Mouse (Mus musculus) layer of hippocampus, adult 8-10 months (tissue): ENCODE results near the gene Nfe2l3. TPM values are rescaled to one million over a fixed set of nuclear protein-coding genes. Genes with fewer than 3 reads are reported as not detected.
A peak's percentile ranks its signal among the peaks of the same experiment; 100 is the strongest.
"Not testable (repeated sequence)": the region's sequence is repeated elsewhere in the genome, so short reads cannot be mapped to it uniquely, and the experiment has no call there.

Experiments used
- DNase-seq, 2 experiments: peaks; one replicate each; pipeline ENCODE4 v3.0.0; 2022; ENCODE audit warnings: low spot score in 2 of 2
- total RNA-seq, 4 experiments: library from RNA; stranded (reverse); gene quantifications; 2 replicates each; pipeline ENCODE4 v1.2.4; 2022

The Nfe2l3 gene
- total RNA-seq, result 1 to 10 TPM; 2.8 to 5.2 (median 3.9) TPM

DNA sequence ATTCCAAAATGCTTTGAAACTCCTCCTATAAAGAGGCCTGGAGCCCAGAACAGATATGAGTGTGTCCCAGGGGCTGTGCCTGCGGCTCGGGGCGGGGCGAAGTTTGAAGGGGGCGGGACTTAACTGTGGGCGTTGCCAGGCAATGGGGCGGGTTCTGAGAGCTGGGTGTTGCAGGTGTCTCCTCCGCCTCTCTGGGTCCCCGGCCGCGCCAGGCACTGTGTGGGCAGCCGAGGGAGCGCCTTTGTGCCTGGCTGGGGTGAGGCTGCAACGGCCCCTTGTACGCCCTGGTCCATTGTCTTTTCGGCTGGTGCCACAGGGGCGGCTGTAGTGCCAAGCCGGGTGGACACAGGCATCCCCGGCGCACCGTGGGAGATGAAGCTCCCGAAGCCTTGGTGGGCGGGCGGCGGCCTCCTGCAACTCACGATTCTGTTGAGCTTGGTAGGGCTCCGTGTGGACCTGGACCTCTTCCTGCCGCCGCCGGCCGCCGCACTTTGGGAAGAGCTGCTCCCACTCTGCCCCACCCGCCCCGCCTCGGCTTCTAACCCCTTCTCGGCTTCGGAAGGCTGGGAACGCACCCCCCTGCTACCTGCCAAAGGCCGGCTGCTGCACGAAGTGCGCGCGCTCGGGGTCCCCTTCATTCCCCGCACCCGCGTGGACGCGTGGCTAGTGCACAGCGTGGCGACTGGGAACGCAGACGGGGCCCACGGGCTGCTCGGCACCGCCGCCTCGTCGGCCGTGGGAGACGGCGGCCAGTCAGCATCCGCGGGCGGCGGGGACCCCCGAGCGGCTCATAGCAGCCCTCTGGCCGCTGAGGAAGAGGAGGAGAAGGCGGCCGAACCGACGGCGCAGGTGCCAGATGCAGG is at the start of gene Nfe2l3:
Gene Nfe2l3, plus strand, starts transcription at position 136 of the 863 bp plus-strand sequence.
- DNase-seq, result peak; percentile 46 to 53

DNA sequence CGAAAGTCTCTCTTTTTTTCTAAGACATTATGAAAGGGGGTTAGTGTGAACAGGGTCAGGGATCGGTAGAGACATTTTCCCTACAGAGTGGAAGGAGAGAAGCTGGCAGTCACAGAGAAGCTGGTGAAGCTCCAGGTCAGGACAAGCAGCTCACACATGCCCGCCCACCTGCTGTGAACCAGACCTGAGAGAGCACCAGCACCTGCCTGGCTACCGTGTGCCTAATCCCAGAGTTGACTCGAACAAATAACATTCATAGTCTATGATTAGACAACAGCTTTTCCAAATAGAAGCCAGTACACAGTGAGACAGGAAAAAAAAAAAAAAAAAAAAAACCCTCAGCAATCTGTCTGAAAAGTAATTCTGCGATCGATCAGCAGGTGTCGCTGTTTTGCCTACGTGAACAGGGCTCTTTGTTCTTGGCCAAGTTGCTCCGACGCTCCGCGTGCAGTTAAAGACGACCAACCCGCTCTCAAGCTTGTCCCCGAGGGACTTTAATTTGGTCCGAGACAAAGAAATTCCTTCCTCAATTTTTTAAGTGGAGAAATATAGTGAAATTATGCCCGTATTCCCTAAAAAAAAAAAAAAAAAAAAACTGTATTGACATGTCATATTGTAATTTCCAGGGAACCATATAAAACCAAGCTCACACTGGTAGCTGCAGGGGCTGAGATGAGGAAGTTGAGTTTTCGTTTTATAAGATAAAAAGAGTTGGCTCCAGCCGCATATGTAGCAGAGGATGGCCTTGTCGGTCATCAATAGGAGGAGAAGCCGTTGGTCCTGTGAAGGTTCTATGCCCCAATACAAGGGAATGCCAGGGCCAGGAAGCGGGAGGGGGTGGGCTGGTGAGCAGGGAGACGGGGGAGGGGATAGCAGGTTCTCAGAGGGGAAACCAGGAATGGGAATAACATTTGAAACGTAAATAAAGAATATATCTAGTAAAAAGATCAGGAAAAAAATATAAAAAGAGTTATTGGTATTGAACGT is 48.4 kb upstream of the Nfe2l3 start:
- DNase-seq, result peak; percentile 63 to 88

GRCm38 (mm10) chr6:51390505-51390904 is 42.0 kb upstream of the Nfe2l3 start:
- no peak for DNase-seq

DNA sequence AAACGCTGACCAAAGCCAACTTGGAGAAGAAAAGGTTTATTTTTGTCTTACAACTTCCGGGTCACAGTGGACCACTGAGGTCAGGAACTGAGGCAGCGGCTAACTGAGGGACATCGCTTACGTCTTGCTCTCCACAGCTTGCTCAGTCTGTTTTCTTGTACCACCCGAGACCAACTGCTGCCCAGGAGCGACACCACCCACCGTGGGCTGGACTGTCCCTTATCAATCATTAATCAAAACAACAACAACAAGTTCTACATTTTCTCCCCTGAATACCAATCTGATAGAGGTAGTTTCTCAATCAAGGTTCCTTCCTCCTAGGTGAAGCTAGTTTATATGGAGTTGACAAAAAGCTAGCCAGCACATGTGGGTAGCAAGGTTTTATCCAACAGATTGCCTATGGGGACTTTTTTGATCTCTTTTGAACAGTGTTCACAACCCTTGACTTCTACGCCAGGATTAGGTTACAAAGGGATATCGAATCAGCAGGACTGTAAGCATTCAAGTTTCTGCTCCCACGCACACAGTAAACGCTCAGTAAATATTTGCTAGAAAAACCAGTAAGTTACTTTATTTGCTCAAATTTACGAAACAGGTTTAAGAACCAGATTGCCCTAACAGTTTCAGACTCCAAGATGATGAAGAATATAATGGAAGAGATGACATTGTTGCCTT is 40.5 kb upstream of the Nfe2l3 start:
- no peak for DNase-seq

DNA sequence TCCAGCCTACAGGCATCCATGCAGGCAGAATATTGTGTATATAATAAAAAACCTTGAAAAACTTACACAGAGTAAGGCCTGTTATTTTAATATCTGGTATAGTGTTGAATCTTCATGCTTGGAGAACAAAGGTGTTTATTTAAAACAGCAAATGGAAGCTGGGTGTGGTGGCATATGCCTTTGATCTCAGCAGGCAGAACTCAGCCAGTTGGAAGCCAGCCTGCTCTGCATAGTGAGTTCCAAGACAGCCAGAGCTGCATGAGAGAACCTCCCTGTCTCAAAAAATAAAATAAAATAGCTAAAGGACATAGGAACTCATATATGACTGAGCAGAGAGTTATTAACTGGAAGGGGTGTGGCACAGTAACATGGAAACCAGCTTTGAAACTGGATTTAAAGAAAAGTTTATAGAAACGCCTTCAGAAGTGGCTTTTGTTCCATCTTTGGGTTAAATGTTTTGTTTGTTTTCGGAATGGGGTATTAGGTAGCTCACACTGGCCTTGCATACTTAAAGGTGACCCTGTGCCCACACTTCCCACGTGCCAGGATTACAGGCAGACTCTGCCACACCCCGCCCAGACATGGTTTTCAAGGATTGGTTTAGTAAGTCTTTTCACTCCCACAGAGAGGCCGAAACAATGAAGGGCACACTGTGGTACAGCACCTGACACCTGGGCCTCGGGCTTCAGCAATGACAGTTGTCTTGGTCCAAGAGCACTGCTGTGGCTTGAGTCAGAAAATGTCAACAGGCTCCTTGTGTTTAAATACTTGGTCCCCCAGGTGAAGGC is 38.9 kb upstream of the Nfe2l3 start:
- DNase-seq, result no peak

GRCm38 (mm10) chr6:51394367-51394766 is 38.1 kb upstream of the Nfe2l3 start:
- DNase-seq, result not testable (repeated sequence)

GRCm38 (mm10) chr6:51394963-51395362 is 37.5 kb upstream of the Nfe2l3 start:
- DNase-seq, result not testable (repeated sequence)

GRCm38 (mm10) chr6:51395486-51395885 is 37.0 kb upstream of the Nfe2l3 start:
- DNase-seq, result no peak

- no peak for DNase-seq
These were observed 33.4 kb upstream of the Nfe2l3 start for GRCm38 (mm10) chr6:51399113-51399518.

- no peak for DNase-seq
These were observed 31.2 kb upstream of the Nfe2l3 start for GRCm38 (mm10) chr6:51401294-51401693.

GRCm38 (mm10) chr6:51403598-51403997 is 28.9 kb upstream of the Nfe2l3 start:
- DNase-seq, result no peak

DNA sequence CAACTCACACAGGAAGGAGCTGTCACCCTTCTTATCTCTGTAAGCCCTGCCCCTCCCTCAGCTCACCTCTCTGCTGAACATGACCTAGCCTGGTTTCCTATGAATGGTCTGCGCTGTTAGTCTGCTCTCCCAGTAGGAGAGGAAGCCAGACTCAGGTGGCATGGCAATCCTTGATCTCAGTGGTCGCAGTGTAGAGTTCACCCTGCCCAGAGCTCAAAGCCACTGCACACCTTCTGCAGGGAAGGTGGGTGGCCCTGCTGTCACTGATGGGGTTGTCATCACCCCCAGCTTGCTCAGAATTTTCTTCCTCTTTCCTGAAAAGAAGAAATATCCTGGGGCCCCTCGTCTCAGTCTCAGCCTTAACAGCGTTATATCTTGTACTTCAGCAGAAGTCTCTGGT is 28.0 kb upstream of the Nfe2l3 start:
- DNase-seq, result no peak

GRCm38 (mm10) chr6:51416433-51416832 is 16.0 kb upstream of the Nfe2l3 start:
- DNase-seq, result no peak

GRCm38 (mm10) chr6:51417306-51417936 is 15.0 kb upstream of the Nfe2l3 start:
- DNase-seq, result no peak

DNA sequence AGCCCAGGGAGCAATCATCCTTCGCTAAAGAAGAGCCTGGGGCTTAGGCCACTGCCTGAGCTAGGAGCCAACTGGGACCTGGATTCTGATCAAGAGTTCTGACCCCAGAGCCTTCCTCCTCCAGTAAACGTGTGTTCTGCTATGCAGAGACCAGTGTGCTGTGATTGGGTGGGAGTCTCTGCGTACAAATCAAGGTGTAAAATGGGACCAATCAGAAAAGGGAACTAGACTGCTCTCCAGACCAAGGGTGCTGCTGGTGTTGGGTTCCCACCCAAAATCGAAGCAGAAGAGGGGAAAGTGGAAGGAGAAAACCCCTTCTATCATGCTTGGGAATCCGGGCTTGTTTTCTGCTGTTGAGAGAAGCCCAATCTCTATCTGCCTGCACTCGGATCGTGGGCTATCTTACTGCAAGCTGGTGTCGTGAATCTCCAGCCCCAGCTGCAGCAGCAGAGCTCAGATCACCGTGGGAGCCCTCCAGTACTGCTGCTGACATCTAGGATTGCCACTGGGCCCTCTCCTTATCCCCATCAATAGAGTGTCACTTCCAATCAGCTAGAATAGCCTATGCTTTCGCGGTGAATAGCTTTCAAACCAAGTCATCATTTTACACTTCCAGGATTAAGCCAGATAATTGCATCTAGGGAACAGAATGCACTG is 8.9 kb upstream of the Nfe2l3 start:
- DNase-seq, result no peak

- DNase-seq, result no peak
These were observed 7.9 kb upstream of the Nfe2l3 start for GRCm38 (mm10) chr6:51424537-51424936.

DNA sequence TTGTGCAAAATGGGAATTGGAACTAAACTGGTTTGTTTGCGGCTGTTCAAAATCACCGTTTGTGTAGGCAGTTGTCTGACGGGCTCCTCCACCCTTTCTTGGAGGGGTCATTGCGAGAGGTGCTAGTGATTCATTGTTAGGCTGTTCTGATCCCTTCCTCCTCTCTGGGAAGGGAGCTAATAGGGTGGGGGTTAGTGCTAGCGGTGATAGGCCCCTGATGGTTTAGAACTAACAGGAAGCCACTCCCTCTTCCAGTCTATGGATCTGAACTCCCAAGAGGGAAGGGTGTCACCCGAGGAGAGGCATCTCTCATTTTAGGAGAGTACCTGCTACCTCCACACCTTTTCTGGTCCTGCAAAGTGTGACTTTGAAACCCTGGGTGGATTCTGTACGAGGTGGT is 1.8 kb downstream of the Nfe2l3 start:
- DNase-seq, result no peak

DNA sequence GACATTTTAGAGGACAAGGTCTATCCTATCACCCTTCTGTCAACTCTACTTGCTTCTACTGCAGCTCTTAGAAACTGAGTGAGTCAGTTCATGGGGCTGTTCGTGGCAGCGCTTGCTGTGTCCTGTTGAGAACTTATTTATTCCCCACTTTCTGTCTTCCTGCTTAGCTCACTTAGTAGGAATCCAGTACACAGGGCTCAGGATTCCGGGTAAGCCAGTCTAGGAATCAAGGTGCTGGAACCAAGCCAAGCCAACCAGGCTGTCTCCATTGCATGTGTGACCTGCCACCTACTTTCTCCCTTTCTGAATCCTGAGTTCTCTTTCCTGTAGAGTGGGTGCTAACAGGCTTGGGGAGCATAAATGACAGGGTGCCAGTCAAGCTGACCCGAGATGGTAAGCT is 5.2 kb downstream of the Nfe2l3 start:
- no peak for DNase-seq

GRCm38 (mm10) chr6:51438826-51439330 is 6.4 kb downstream of the Nfe2l3 start:
- no peak for DNase-seq
